Mouse (Mus musculus) olfactory bulb, adult 2 months (tissue): ENCODE measurements at regions not wholly inside any gene's neighbourhood (a gene's known extent, or its start where the extent isn't known, plus 50 kb on each side); places are given as distances from the start of the nearest gene placed in this dataset.

Experiments
- CTCF ChIP-seq: fragments of 200-500 bp; IDR thresholded peaks from 2 replicates; pipeline ENCODE4 v1.5.1; 2012; ENCODE audit warnings: low read depth, mild to moderate bottlenecking, low read length, moderate library complexity; ENCODE audit not compliant: insufficient read depth
- POLR2A ChIP-seq: fragments of 200-500 bp; IDR thresholded peaks from 2 replicates; pipeline ENCODE4 v1.6.1; 2012; ENCODE audit warnings: mild to moderate bottlenecking, low read depth, low read length, moderate library complexity; ENCODE audit not compliant: insufficient read depth

GRCm38 (mm10) chrX:50504047-50504446 is 75.7 kb upstream of the Olfr1324 start:
- TF ChIP-seq POLR2A (no peak), CTCF (no peak)
